13 mouse cellular contexts compared by ENCODE assay signal in genomic region chr7:111721308-111721698, GRCm38 (mm10). TPM values are rescaled to one million over a fixed set of nuclear protein-coding genes. Genes with fewer than 3 reads are reported as not detected.
DNase-seq lines count a peak whose midpoint lies in the region; ATAC-seq and TF ChIP-seq lines count a peak whose summit lies in the region.
"Had no signal": no experiment of that assay in that cellular context is flagged by ENCODE, and none has a peak within 500 bp of the region (broad histone marks: within the 10 kb centered on the region; RNA-seq: fewer than 3 reads in every experiment).

No protein-coding gene starts in this region.

- TF ChIP-seq CTCF in heart, adult 2 months (IDR thresholded peaks at IDR 0.05), result no peak

- no peaks in the 10 kb centered on the region for H3K79me2 ChIP-seq in heart, adult 2 months (replicated peaks; ENCODE audit: control insufficient read depth, insufficient read depth, low read length)

- H3K27ac ChIP-seq in heart, adult 2 months, result peak overlapping the region; percentile 74
- peak overlapping the region; percentile 71 for H3K27ac ChIP-seq in lung, embryonic 15.5 days
- H3K27ac ChIP-seq in heart, embryonic 13.5 days (replicated peaks), result peak overlapping the region; percentile 83
- H3K27ac ChIP-seq in stomach, embryonic 14.5 days (ENCODE audit: low read length), result peak overlapping the region; percentile 74; the same call in 1 of the 2 replicates

- WGBS in heart, adult 2 months, result 46% methylated on average over 5 of the region's 5 CpGs
- WGBS in lung, embryonic 15.5 days, result 75% methylated on average over 5 of the region's 5 CpGs
- WGBS in heart, embryonic 13.5 days, result 73% methylated on average over 5 of the region's 5 CpGs
- WGBS in stomach, embryonic 14.5 days, result 77% methylated on average over 5 of the region's 5 CpGs

- no peak for ATAC-seq in lung, embryonic 15.5 days (ENCODE audit: borderline replicate concordance, extremely low read depth, low FRiP score, low TSS enrichment)
- ATAC-seq in heart, embryonic 13.5 days (ENCODE audit: extremely low read depth, insufficient number of reproducible peaks, low FRiP score, low TSS enrichment), result no peak
- no peak for ATAC-seq in stomach, embryonic 14.5 days (ENCODE audit: insufficient number of reproducible peaks, insufficient read depth, low FRiP score, low read depth)

- H3K9me3 ChIP-seq in lung, embryonic 15.5 days, result no peaks in the 10 kb centered on the region
- H3K9me3 ChIP-seq in heart, embryonic 13.5 days, result no peaks in the 10 kb centered on the region
- no peaks in the 10 kb centered on the region for H3K9me3 ChIP-seq in stomach, embryonic 14.5 days (ENCODE audit: control insufficient read depth, low read depth, low read length)
- H3K9me3 ChIP-seq: forebrain, embryonic 15.5 days had no signal

- H3K4me1 ChIP-seq in heart, adult 2 months (ENCODE audit: control insufficient read depth, insufficient read depth, low read length), result peaks cover 27% of the 10 kb centered on the region
- peaks cover 33% of the 10 kb centered on the region for H3K4me1 ChIP-seq in lung, embryonic 15.5 days
- H3K4me1 ChIP-seq in heart, embryonic 13.5 days, result peaks cover 45% of the 10 kb centered on the region
- H3K4me1 ChIP-seq in stomach, embryonic 14.5 days (ENCODE audit: control insufficient read depth, insufficient read depth, low read length), result peaks cover 23% of the 10 kb centered on the region

- DNase-seq in heart, adult 2 months, result peak in 1 of 2 experiments; percentile 21
- no peak for DNase-seq in heart, adult 9 months (ENCODE audit: low spot score in 2 of 2)
- DNase-seq in lung, postnatal 36 days, result no peak
- DNase-seq in urinary bladder, adult 18-20 months (ENCODE audit: low spot score in 2 of 2), result no peak
- DNase-seq in frontal cortex, postnatal 14 days (ENCODE audit: low spot score in 2 of 2), result no peak
- DNase-seq: gastrocnemius, postnatal 10 days; midbrain, embryonic 14.5 days had no signal

- no peaks in the 10 kb centered on the region for H3K27me3 ChIP-seq in heart, adult 2 months (ENCODE audit: control insufficient read depth, insufficient read depth, low read length)
- no peaks in the 10 kb centered on the region for H3K27me3 ChIP-seq in lung, embryonic 15.5 days
- no peaks in the 10 kb centered on the region for H3K27me3 ChIP-seq in heart, embryonic 13.5 days (replicated peaks)
- H3K27me3 ChIP-seq in stomach, embryonic 14.5 days (ENCODE audit: control insufficient read depth, insufficient read depth, low read length), result no peaks in the 10 kb centered on the region
- H3K27me3 ChIP-seq: forebrain, embryonic 15.5 days had no signal

- peaks cover 13% of the 10 kb centered on the region for H3K36me3 ChIP-seq in heart, adult 2 months (ENCODE audit: control insufficient read depth, insufficient read depth, low read length)
- H3K36me3 ChIP-seq in lung, embryonic 15.5 days, result no peaks in the 10 kb centered on the region
- no peaks in the 10 kb centered on the region for H3K36me3 ChIP-seq in heart, embryonic 13.5 days
- no peaks in the 10 kb centered on the region for H3K36me3 ChIP-seq in stomach, embryonic 14.5 days (ENCODE audit: control insufficient read depth, insufficient read depth, low read length)
- H3K36me3 ChIP-seq: forebrain, embryonic 15.5 days had no signal

- H3K4me2 ChIP-seq in lung, embryonic 15.5 days, result no peak overlapping the region
- H3K4me2 ChIP-seq in heart, embryonic 13.5 days, result no peak overlapping the region
- no peak overlapping the region for H3K4me2 ChIP-seq in stomach, embryonic 14.5 days (replicated peaks; ENCODE audit: low read depth, low read length)
- H3K4me2 ChIP-seq: forebrain, embryonic 15.5 days; liver, embryonic 11.5 days had no signal

- no peak overlapping the region for H3K9ac ChIP-seq in heart, adult 2 months (ENCODE audit: low read depth, low read length)
- no peak overlapping the region for H3K9ac ChIP-seq in lung, embryonic 15.5 days
- H3K9ac ChIP-seq in heart, embryonic 13.5 days, result no peak overlapping the region
- no peak overlapping the region for H3K9ac ChIP-seq in stomach, embryonic 14.5 days (replicated peaks; ENCODE audit: low read depth, low read length)
- H3K9ac ChIP-seq: forebrain, embryonic 15.5 days had no signal

- TF ChIP-seq EP300 in heart, adult 2 months (IDR thresholded peaks at IDR 0.05; ENCODE audit: insufficient read depth, low read depth, low read length), result no peak

- no peak overlapping the region for H3K4me3 ChIP-seq in heart, adult 2 months
- H3K4me3 ChIP-seq in lung, embryonic 15.5 days, result no peak overlapping the region
- H3K4me3 ChIP-seq in heart, embryonic 13.5 days, result no peak overlapping the region
- no peak overlapping the region for H3K4me3 ChIP-seq in stomach, embryonic 14.5 days (ENCODE audit: low read depth, low read length)
- H3K4me3 ChIP-seq: forebrain, embryonic 15.5 days had no signal

- intact Hi-C loops in heart, adult 2 months (cut with DNase I), result no loop called here

- no peak for TF ChIP-seq POLR2A in heart, adult 2 months (IDR thresholded peaks at IDR 0.05; ENCODE audit: insufficient read depth, low read depth, low read length)

RNA-seq across cellular contexts. Expression of gene Galnt18, which starts 58.5 kb away (rescaled TPM):
- 10 to 100 TPM; 11.4 to 13.6 TPM for total RNA-seq in heart, adult 2 months (2021)
- polyA plus RNA-seq in heart, adult 2 months (2012; rRNA removed), result 12.1 and 16.6 TPM in 2 replicates
- 35.8 and 38.2 TPM in 2 replicates for polyA plus RNA-seq in lung, embryonic 15.5 days (2015; fragmentation: Nextera tagmentation; extraction: Ambion mirVana)
- polyA plus RNA-seq in heart, embryonic 13.5 days (2015; fragmentation: Nextera tagmentation; extraction: Ambion mirVana), result 12.1 and 14.2 TPM in 2 replicates
- 40.8 and 40.9 TPM in 2 replicates for polyA plus RNA-seq in stomach, embryonic 14.5 days (2014; fragmentation: Nextera tagmentation; extraction: Ambion mirVana)
- total RNA-seq: common myeloid progenitor, adult 5-6 weeks had no signal
